Mouse (Mus musculus): ENCODE data around the gene Tmem240. TPM values are rescaled to one million over a fixed set of nuclear protein-coding genes. Genes with fewer than 3 reads are reported as not detected.

Gene Tmem240
- polyA plus RNA-seq, 1 experiment, result 68.5 TPM

GRCm38 (mm10) chr4:155744474-155744873 lies 9.9 kb downstream of the Tmem240 start:
- H3K4me3 ChIP-seq (ENCODE audit: insufficient read depth, low read length), result no peak overlapping the region
- H3K4me1 ChIP-seq (ENCODE audit: control insufficient read depth, insufficient read depth, low read length), result no peaks in the 10 kb centered on the region
- TF ChIP-seq CTCF (IDR thresholded peaks at IDR 0.05; ENCODE audit: extremely low read depth, insufficient read depth, low read length), result no peak
- TF ChIP-seq POLR2A (IDR thresholded peaks at IDR 0.05; ENCODE audit: extremely low read depth, insufficient read depth, low read length), result no peak
- no peak overlapping the region for H3K27ac ChIP-seq (ENCODE audit: insufficient read depth, low read length)

GRCm38 (mm10) chr4:155745136-155745535 lies 10.5 kb downstream of the Tmem240 start:
- H3K27ac ChIP-seq (ENCODE audit: insufficient read depth, low read length), result no peak overlapping the region
- no peak overlapping the region for H3K4me3 ChIP-seq (ENCODE audit: insufficient read depth, low read length)
- no peaks in the 10 kb centered on the region for H3K4me1 ChIP-seq (ENCODE audit: control insufficient read depth, insufficient read depth, low read length)
- no peak for TF ChIP-seq CTCF (IDR thresholded peaks at IDR 0.05; ENCODE audit: extremely low read depth, insufficient read depth, low read length)
- TF ChIP-seq POLR2A (IDR thresholded peaks at IDR 0.05; ENCODE audit: extremely low read depth, insufficient read depth, low read length), result no peak

GRCm38 (mm10) chr4:155746036-155746548 lies 11.5 kb downstream of the Tmem240 start:
- Histone ChIP-seq H3K4me3 (ENCODE audit: insufficient read depth, low read length) (no peak overlapping the region), H3K27ac (ENCODE audit: insufficient read depth, low read length) (no peak overlapping the region), H3K4me1 (ENCODE audit: control insufficient read depth, insufficient read depth, low read length) (no peaks in the 10 kb centered on the region)
- TF ChIP-seq CTCF (IDR thresholded peaks at IDR 0.05; ENCODE audit: extremely low read depth, insufficient read depth, low read length) (no peak), POLR2A (IDR thresholded peaks at IDR 0.05; ENCODE audit: extremely low read depth, insufficient read depth, low read length) (no peak)

GRCm38 (mm10) chr4:155746575-155747490 lies 12.2 kb downstream of the Tmem240 start:
- no peaks in the 10 kb centered on the region for H3K4me1 ChIP-seq (ENCODE audit: control insufficient read depth, insufficient read depth, low read length)
- no peak for TF ChIP-seq POLR2A (IDR thresholded peaks at IDR 0.05; ENCODE audit: extremely low read depth, insufficient read depth, low read length)
- no peak for TF ChIP-seq CTCF (IDR thresholded peaks at IDR 0.05; ENCODE audit: extremely low read depth, insufficient read depth, low read length)
- H3K4me3 ChIP-seq (ENCODE audit: insufficient read depth, low read length), result no peak overlapping the region
- peak overlapping the region; percentile 30; the same call in 1 of the 2 replicates for H3K27ac ChIP-seq (ENCODE audit: insufficient read depth, low read length)

- H3K27ac ChIP-seq (ENCODE audit: insufficient read depth, low read length), result no peak overlapping the region
- H3K4me3 ChIP-seq (ENCODE audit: insufficient read depth, low read length), result no peak overlapping the region
- peaks cover 2% of the 10 kb centered on the region; the same call in 1 of the 2 replicates for H3K4me1 ChIP-seq (ENCODE audit: control insufficient read depth, insufficient read depth, low read length)
- TF ChIP-seq CTCF (IDR thresholded peaks at IDR 0.05; ENCODE audit: extremely low read depth, insufficient read depth, low read length), result no peak
- TF ChIP-seq POLR2A (IDR thresholded peaks at IDR 0.05; ENCODE audit: extremely low read depth, insufficient read depth, low read length), result no peak
These were observed 22.4 kb downstream of the Tmem240 start for GRCm38 (mm10) chr4:155757011-155757410.

GRCm38 (mm10) chr4:155759862-155760612 lies 25.4 kb downstream of the Tmem240 start:
- peaks cover 2% of the 10 kb centered on the region; the same call in 1 of the 2 replicates for H3K4me1 ChIP-seq (ENCODE audit: control insufficient read depth, insufficient read depth, low read length)
- H3K4me3 ChIP-seq (ENCODE audit: insufficient read depth, low read length), result peak overlapping the region; percentile 78
- no peak overlapping the region for H3K27ac ChIP-seq (ENCODE audit: insufficient read depth, low read length)
- no peak for TF ChIP-seq POLR2A (IDR thresholded peaks at IDR 0.05; ENCODE audit: extremely low read depth, insufficient read depth, low read length)
- TF ChIP-seq CTCF (IDR thresholded peaks at IDR 0.05; ENCODE audit: extremely low read depth, insufficient read depth, low read length), result peak; percentile 19; the same call in 1 of the 2 replicates

GRCm38 (mm10) chr4:155760613-155761355 lies 26.2 kb downstream of the Tmem240 start, which contains the start of gene Atad3a:
TSS of gene Atad3a (minus strand) at chr4:155761093.
- H3K4me3 ChIP-seq (ENCODE audit: insufficient read depth, low read length), result peak within 1 kb of the TSS; percentile 78
- peaks cover 2% of the 10 kb centered on the region; the same call in 1 of the 2 replicates for H3K4me1 ChIP-seq (ENCODE audit: control insufficient read depth, insufficient read depth, low read length)
- no peak within 1 kb of the TSS for H3K27ac ChIP-seq (ENCODE audit: insufficient read depth, low read length)
- peak; percentile 81 for TF ChIP-seq POLR2A (IDR thresholded peaks at IDR 0.05; ENCODE audit: extremely low read depth, insufficient read depth, low read length)
- no peak for TF ChIP-seq CTCF (IDR thresholded peaks at IDR 0.05; ENCODE audit: extremely low read depth, insufficient read depth, low read length)

GRCm38 (mm10) chr4:155761356-155762099 lies 26.9 kb downstream of the Tmem240 start:
- no peak overlapping the region for H3K27ac ChIP-seq (ENCODE audit: insufficient read depth, low read length)
- TF ChIP-seq POLR2A (IDR thresholded peaks at IDR 0.05; ENCODE audit: extremely low read depth, insufficient read depth, low read length) (no peak), CTCF (IDR thresholded peaks at IDR 0.05; ENCODE audit: extremely low read depth, insufficient read depth, low read length) (no peak)
- peak overlapping the region; percentile 78 for H3K4me3 ChIP-seq (ENCODE audit: insufficient read depth, low read length)
- H3K4me1 ChIP-seq (ENCODE audit: control insufficient read depth, insufficient read depth, low read length), result peaks cover 2% of the 10 kb centered on the region; the same call in 1 of the 2 replicates
